Mouse (Mus musculus) urinary bladder, postnatal 14 days (tissue): ENCODE measurements at regions not wholly inside any gene's neighbourhood (a gene's known extent, or its start where the extent isn't known, plus 50 kb on each side); places are given as distances from the start of the nearest gene placed in this dataset.

Source experiments
- DNase-seq: peaks from one replicate; pipeline ENCODE4 v3.0.0; 2021; ENCODE audit warnings: low spot score

GRCm38 (mm10) chr19:33048754-33049442 lies 291.6 kb downstream of the Pten start:
- no peak for DNase-seq

- no peak for DNase-seq
Measured at GRCm38 (mm10) chr19:33053199-33053867, 296.0 kb downstream of the Pten start.

- no peak for DNase-seq
Measured at GRCm38 (mm10) chr19:33056372-33056791, 299.1 kb downstream of the Pten start.

GRCm38 (mm10) chr19:33061006-33061405 lies 303.7 kb downstream of the Pten start:
- no peak for DNase-seq

GRCm38 (mm10) chr19:33062165-33063058 lies 305.1 kb downstream of the Pten start:
- DNase-seq, result no peak

GRCm38 (mm10) chr19:33065274-33066200 lies 308.2 kb downstream of the Pten start:
- peak; percentile 6 for DNase-seq

GRCm38 (mm10) chr19:33068351-33068955 lies 311.2 kb downstream of the Pten start:
- DNase-seq, result no peak

- no peak for DNase-seq
Measured at GRCm38 (mm10) chr19:33069761-33070160, 312.5 kb downstream of the Pten start.

- DNase-seq, result no peak
Measured at GRCm38 (mm10) chr19:33072299-33072698, 315.0 kb downstream of the Pten start.

- no peak for DNase-seq
Measured at GRCm38 (mm10) chr19:33074907-33075306, 317.2 kb downstream of the Rnls start.

GRCm38 (mm10) chr19:33078681-33079360 lies 313.3 kb downstream of the Rnls start:
- no peak for DNase-seq

- DNase-seq, result no peak
Measured at GRCm38 (mm10) chr19:33079959-33080358, 312.1 kb downstream of the Rnls start.

GRCm38 (mm10) chr19:33081493-33081892 lies 310.6 kb downstream of the Rnls start:
- DNase-seq, result no peak

GRCm38 (mm10) chr19:33083371-33083770 lies 308.7 kb downstream of the Rnls start:
- no peak for DNase-seq

GRCm38 (mm10) chr19:33084683-33085082 lies 307.4 kb downstream of the Rnls start:
- DNase-seq, result no peak
